Mouse (Mus musculus): Measurements from ENCODE around the gene Apobec2. TPM values are rescaled to one million over a fixed set of nuclear protein-coding genes. Genes with fewer than 3 reads are reported as not detected.
A peak's percentile ranks its signal among the peaks of the same experiment; 100 is the strongest.
"Not testable (repeated sequence)": the region's sequence is repeated elsewhere in the genome, so short reads cannot be mapped to it uniquely, and the experiment has no call there.

Apobec2 gene
- 5.6 and 6.5 TPM in 2 replicates for polyA plus RNA-seq (2015; fragmentation: Nextera tagmentation; extraction: Ambion mirVana)

DNA sequence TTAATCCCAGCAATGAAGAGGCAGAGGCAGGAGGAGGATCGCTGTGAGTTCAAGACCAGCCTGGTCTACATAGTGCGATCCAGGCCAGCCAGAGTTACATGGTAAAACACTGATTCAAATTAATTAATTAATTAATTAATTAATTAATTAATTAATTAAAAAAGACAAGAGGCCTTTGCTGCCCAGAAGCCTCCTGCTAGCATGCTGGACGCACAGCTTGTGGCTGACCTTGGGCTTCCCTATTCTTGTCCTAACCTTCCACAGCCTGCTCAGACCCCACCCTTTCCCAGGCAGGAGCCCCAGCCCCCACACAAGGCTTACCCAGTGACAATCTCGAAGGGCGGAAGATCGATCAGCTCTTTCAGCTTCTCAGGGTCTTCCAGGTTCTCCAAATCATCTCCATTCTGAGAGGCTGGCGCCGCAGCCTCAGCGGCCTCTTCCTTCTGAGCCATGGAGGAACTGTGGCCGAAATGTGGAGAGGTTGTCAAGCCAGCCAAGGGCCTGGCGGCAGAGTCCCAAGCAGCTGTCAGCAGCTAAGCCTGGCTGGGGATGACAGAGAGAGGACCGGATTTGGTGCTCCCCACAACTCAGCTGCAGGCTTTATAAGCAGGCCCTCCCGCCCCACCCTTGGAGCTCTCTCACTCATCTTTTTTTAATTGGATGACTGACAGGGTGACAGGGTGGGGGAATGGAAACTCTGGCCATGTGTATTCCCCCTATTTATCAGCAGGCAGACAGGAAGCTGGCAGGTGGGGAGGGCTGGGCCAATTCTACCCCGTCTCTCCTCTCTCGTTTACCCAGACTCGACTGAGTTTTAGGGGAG lies at the start of gene Apobec2:
Gene Apobec2, minus strand, starts transcription at position 773 of the 823 bp plus-strand sequence.
- no peak within 1 kb of the TSS for H3K27ac ChIP-seq (ENCODE audit: low read length)
- no peaks in the 10 kb centered on the region for H3K36me3 ChIP-seq (ENCODE audit: insufficient read depth, low read length)
- no peak within 1 kb of the TSS for H3K4me2 ChIP-seq (replicated peaks; ENCODE audit: low read depth, low read length)
- ATAC-seq (no peak), DNase-seq (ENCODE audit: low spot score) (no peak)
- no peaks in the 10 kb centered on the region for H3K27me3 ChIP-seq (replicated peaks; ENCODE audit: insufficient read depth, low read length)
- H3K9me3 ChIP-seq (ENCODE audit: low read length) = no peaks in the 10 kb centered on the region
- H3K9ac ChIP-seq (replicated peaks; ENCODE audit: low read depth) = no peak within 1 kb of the TSS
- peaks cover 3% of the 10 kb centered on the region; the same call in 1 of the 2 replicates for H3K4me1 ChIP-seq (ENCODE audit: insufficient read depth, low read depth, low read length)
- H3K4me3 ChIP-seq (ENCODE audit: low read depth, low read length) = no peak within 1 kb of the TSS
- 49% methylated on average over 16 of the region's 16 CpGs for whole genome bisulfite sequencing
- TF ChIP-seq EP300 (IDR thresholded peaks at IDR 0.05) (no peak), CTCF (IDR thresholded peaks at IDR 0.05) (no peak)

DNA sequence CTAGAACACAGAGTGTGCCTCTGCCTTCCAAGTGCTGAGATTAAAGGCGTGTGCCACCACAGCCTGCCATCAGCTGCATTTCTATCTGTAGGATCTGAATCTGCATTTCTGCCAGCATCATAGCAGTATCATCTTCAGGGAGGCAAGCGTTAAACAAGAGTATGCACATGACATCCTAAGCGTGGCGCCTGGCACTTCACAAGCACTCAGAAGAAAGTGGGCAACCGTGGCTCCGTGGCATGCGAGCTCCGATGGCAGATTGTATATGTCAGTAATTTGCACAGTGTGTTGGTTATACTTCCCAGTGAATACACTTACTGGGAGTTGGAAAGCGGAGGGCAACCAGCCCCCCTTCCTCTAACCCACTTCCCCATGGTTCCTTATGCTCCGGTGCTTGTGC lies 47.2 kb upstream of the Apobec2 start:
- 77% methylated on average over 10 of the region's 10 CpGs for WGBS
- Histone ChIP-seq H3K9me3 (ENCODE audit: low read length) (no peaks in the 10 kb centered on the region), H3K27ac (ENCODE audit: low read length) (no peak overlapping the region), H3K4me1 (ENCODE audit: insufficient read depth, low read depth, low read length) (no peaks in the 10 kb centered on the region), H3K4me3 (ENCODE audit: low read depth, low read length) (no peak overlapping the region), H3K9ac (replicated peaks; ENCODE audit: low read depth) (no peak overlapping the region), H3K27me3 (replicated peaks; ENCODE audit: insufficient read depth, low read length) (no peaks in the 10 kb centered on the region), H3K4me2 (replicated peaks; ENCODE audit: low read depth, low read length) (no peak overlapping the region), H3K36me3 (ENCODE audit: insufficient read depth, low read length) (no peaks in the 10 kb centered on the region)
- ATAC-seq = no peak
- DNase-seq (ENCODE audit: low spot score) = no peak
- TF ChIP-seq CTCF (IDR thresholded peaks at IDR 0.05) (no peak), EP300 (IDR thresholded peaks at IDR 0.05) (no peak)

DNA sequence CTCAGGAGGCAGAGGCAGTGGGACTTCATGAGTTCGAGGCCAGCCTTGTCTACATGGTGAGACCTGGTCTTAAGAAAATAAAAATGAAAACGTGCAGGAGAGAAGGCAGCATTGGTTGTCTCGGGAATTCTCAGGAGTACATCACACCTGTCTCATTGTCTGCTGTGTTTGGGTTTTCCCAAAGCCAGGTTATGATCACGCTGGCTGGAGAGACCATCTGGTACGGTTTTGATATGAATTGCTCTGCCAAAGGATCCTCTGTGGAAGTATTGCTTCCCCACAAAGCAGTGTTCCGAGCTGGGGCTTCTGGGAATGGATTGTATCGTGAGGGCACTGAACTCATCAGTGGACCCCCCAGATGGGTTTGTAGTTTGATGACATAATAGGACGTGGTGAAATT lies 42.7 kb upstream of the Apobec2 start:
- H3K9ac ChIP-seq (replicated peaks; ENCODE audit: low read depth) = no peak overlapping the region
- H3K27me3 ChIP-seq (replicated peaks; ENCODE audit: insufficient read depth, low read length) = no peaks in the 10 kb centered on the region
- no peaks in the 10 kb centered on the region for H3K9me3 ChIP-seq (ENCODE audit: low read length)
- no peaks in the 10 kb centered on the region for H3K4me1 ChIP-seq (ENCODE audit: insufficient read depth, low read depth, low read length)
- H3K27ac ChIP-seq (ENCODE audit: low read length) = no peak overlapping the region
- DNase-seq (ENCODE audit: low spot score) (no peak), ATAC-seq (no peak)
- H3K36me3 ChIP-seq (ENCODE audit: insufficient read depth, low read length) = no peaks in the 10 kb centered on the region
- 79% methylated on average over 8 of the region's 8 CpGs for WGBS
- TF ChIP-seq EP300 (IDR thresholded peaks at IDR 0.05) (no peak), CTCF (IDR thresholded peaks at IDR 0.05) (no peak)
- no peak overlapping the region for H3K4me3 ChIP-seq (ENCODE audit: low read depth, low read length)
- H3K4me2 ChIP-seq (replicated peaks; ENCODE audit: low read depth, low read length) = no peak overlapping the region

DNA sequence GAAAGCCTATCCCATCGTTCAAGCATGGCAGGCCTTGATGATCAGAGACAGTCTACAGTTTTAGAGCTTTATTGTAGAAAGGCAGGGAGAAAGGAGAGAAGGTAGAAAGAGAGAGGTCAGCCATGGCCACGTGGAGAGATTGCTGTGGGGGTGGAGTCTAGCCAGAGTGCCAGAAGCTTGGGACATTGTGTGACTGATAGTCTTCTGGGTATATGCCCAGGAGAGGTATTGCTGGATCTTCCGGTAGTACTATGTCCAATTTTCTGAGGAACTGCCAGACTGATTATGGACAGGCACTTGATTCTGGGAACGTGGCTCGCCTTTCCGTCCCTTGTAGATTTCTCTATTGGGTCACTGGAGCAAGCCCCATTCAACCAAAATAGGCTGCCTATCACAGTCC lies 41.6 kb upstream of the Apobec2 start:
- H3K4me3 ChIP-seq (ENCODE audit: low read depth, low read length); H3K27ac ChIP-seq (ENCODE audit: low read length); H3K9ac ChIP-seq (replicated peaks; ENCODE audit: low read depth); ATAC-seq; DNase-seq (ENCODE audit: low spot score); H3K9me3 ChIP-seq (ENCODE audit: low read length); H3K36me3 ChIP-seq (ENCODE audit: insufficient read depth, low read length); H3K4me2 ChIP-seq (replicated peaks; ENCODE audit: low read depth, low read length); H3K27me3 ChIP-seq (replicated peaks; ENCODE audit: insufficient read depth, low read length); H3K4me1 ChIP-seq (ENCODE audit: insufficient read depth, low read depth, low read length): not testable (repeated sequence)
- 80% methylated on average over 6 of the region's 6 CpGs for WGBS

DNA sequence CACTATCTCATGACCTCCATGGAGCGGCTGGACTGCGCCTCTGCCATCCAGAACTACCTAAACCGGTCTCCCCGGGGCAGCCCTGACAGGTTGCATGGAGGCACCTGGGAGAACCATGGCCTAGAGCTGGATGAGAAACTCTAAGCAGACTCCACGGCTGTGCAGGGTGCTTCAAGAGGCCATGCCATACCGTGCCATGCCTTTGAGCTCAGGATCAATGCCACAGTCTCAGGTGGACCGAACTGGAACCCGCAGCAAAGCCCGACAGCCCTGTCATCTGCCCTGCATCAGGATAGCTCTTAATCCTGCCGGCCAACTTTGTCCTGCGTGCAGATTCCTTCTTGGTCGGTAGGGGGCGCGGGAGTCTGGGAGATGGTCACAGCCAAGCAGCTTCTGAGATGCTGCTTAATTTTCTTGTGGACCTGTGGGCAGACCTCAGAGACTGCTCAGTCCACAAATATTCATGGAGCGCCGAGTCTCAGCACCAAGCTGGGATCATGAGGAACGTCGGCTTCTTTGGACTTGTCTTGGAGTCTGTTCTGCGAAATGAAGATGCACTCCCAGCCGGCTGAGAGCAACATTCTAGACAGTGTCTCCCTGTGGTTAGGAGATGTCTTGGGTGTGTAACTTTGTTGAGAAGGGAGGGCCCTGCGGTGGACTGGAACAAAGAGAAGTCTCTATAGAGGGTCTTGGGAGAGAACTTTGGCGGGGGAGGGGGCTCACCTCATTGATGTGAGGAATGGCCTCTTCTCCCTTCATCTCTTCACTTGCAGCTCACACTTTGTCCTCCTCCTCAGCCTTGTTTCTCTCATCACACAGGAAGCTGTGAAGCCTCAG lies 34.9 kb upstream of the Apobec2 start:
- no peaks in the 10 kb centered on the region for H3K4me1 ChIP-seq (ENCODE audit: insufficient read depth, low read depth, low read length)
- H3K4me3 ChIP-seq (ENCODE audit: low read depth, low read length) = no peak overlapping the region
- 8% methylated on average over 22 of the region's 22 CpGs for WGBS
- H3K36me3 ChIP-seq (ENCODE audit: insufficient read depth, low read length) = no peaks in the 10 kb centered on the region
- TF ChIP-seq EP300 (IDR thresholded peaks at IDR 0.05) (no peak), CTCF (IDR thresholded peaks at IDR 0.05) (peak; percentile 96)
- ATAC-seq = peak; percentile 85
- no peaks in the 10 kb centered on the region for H3K27me3 ChIP-seq (replicated peaks; ENCODE audit: insufficient read depth, low read length)
- H3K9me3 ChIP-seq (ENCODE audit: low read length) = no peaks in the 10 kb centered on the region
- DNase-seq (ENCODE audit: low spot score) = peak; percentile 64
- H3K27ac ChIP-seq (ENCODE audit: low read length) = 0 out of 2 replicates have a peak overlapping the region, but pooled peaks have one; percentile 4
- H3K9ac ChIP-seq (replicated peaks; ENCODE audit: low read depth) = no peak overlapping the region
- peak overlapping the region; percentile 47 for H3K4me2 ChIP-seq (replicated peaks; ENCODE audit: low read depth, low read length)

DNA sequence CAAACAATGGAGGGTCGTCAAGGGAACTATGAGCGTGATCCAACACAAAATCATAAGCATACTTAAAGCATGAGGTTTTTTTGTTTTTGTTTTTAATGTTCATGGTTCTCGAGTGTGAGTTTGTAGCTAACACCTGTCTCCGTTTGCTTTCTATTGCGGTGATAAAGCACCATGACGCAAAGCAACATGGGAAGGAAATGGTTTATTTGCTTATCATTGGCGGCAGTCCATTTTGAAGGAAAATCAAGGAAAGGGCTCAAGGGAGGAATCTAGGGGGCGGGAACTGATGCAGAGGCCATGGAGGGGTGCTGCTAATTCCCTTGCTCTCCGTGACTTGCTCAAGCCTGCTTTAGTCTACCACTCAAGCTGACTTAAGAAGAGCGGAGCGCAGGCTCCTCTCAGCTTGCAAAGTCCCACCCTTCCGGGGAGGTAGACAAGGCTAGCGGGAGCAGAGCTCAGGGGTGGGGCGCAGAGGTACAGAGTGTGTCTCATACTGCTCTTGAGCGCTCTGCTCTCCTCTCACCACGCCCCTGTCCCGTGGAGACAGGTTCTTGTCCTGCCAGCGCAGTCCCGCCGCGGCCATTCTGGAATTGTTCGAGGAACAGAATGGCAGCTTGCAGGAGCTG lies 34.2 kb upstream of the Apobec2 start:
- DNase-seq (ENCODE audit: low spot score) (peak; percentile 36), ATAC-seq (peak; percentile 68)
- Histone ChIP-seq H3K27me3 (replicated peaks; ENCODE audit: insufficient read depth, low read length) (no peaks in the 10 kb centered on the region), H3K9me3 (ENCODE audit: low read length) (no peaks in the 10 kb centered on the region), H3K4me3 (ENCODE audit: low read depth, low read length) (no peak overlapping the region), H3K9ac (replicated peaks; ENCODE audit: low read depth) (no peak overlapping the region), H3K36me3 (ENCODE audit: insufficient read depth, low read length) (no peaks in the 10 kb centered on the region), H3K27ac (ENCODE audit: low read length) (0 out of 2 replicates have a peak overlapping the region, but pooled peaks have one; percentile 4), H3K4me1 (ENCODE audit: insufficient read depth, low read depth, low read length) (no peaks in the 10 kb centered on the region), H3K4me2 (replicated peaks; ENCODE audit: low read depth, low read length) (peak overlapping the region; percentile 47)
- WGBS = 23% methylated on average over 22 of the region's 22 CpGs
- no peak for TF ChIP-seq CTCF (IDR thresholded peaks at IDR 0.05)
- TF ChIP-seq EP300 (IDR thresholded peaks at IDR 0.05) = no peak
